In genomic region chr13:72370131-72370530, GRCm38 (mm10) we compare ENCODE assay signal across 17 mouse cellular contexts.
DNase-seq lines count a peak whose midpoint lies in the region; ATAC-seq and TF ChIP-seq lines count a peak whose summit lies in the region.
"Had no signal": no experiment of that assay in that cellular context is flagged by ENCODE, and none has a peak within 500 bp of the region (broad histone marks: within the 10 kb centered on the region; RNA-seq: fewer than 3 reads in every experiment).

No protein-coding gene starts in this region.

- no peak for TF ChIP-seq EP300 in heart, postnatal 0 days (IDR thresholded peaks at IDR 0.05; ENCODE audit: low read depth)
- TF ChIP-seq EP300 in liver, embryonic 14.5 days (IDR thresholded peaks at IDR 0.05; ENCODE audit: low read depth), result no peak

- DNase-seq in heart, postnatal 0 days (ENCODE audit: low spot score), result no peak
- DNase-seq in heart, postnatal 14 days, result no peak
- DNase-seq in liver, embryonic 14.5 days (ENCODE audit: low read depth in 3 of 3, low spot score in 3 of 3), result no peak
- DNase-seq in ES-E14 (ENCODE audit: low read depth, low spot score), result no peak
- DNase-seq in brain, adult 2 months (ENCODE audit: low read depth, low spot score), result peak; percentile 8
- DNase-seq: adrenal gland, postnatal 10 days; gastrocnemius, postnatal 10 days; right cerebral cortex, postnatal 4 days had no signal

- H3K27me3 ChIP-seq in heart, postnatal 0 days (ENCODE audit: control insufficient read depth, insufficient read depth, low read length), result peaks cover 70% of the 10 kb centered on the region
- no peaks in the 10 kb centered on the region for H3K27me3 ChIP-seq in liver, embryonic 14.5 days (ENCODE audit: control insufficient read depth, insufficient read depth, low read length)
- peaks cover 21% of the 10 kb centered on the region; the same call in 1 of the 2 replicates for H3K27me3 ChIP-seq in liver, embryonic 12.5 days (replicated peaks)

- no peak overlapping the region for H3K27ac ChIP-seq in heart, postnatal 0 days (ENCODE audit: low read depth)
- H3K27ac ChIP-seq in liver, embryonic 14.5 days, result no peak overlapping the region
- no peak overlapping the region for H3K27ac ChIP-seq in liver, embryonic 12.5 days
- no peak overlapping the region for H3K27ac ChIP-seq in ES-E14 (ENCODE audit: insufficient read depth, low read depth, low read length, poor library complexity, severe bottlenecking)
- H3K27ac ChIP-seq: embryonic facial prominence, embryonic 15.5 days; forebrain, embryonic 12.5 days; heart, embryonic 15.5 days; hindbrain, embryonic 15.5 days; limb, embryonic 12.5 days; midbrain, embryonic 13.5 days had no signal

- peaks cover 10% of the 10 kb centered on the region for H3K4me1 ChIP-seq in heart, postnatal 0 days (ENCODE audit: control insufficient read depth, insufficient read depth)
- H3K4me1 ChIP-seq in liver, embryonic 14.5 days (replicated peaks; ENCODE audit: control insufficient read depth in 2 of 2, insufficient read depth in 2 of 2, low read length in 1 of 2), result no peaks in the 10 kb centered on the region
- H3K4me1 ChIP-seq in liver, embryonic 12.5 days, result no peaks in the 10 kb centered on the region
- no peaks in the 10 kb centered on the region for H3K4me1 ChIP-seq in ES-E14 (ENCODE audit: control insufficient read depth in 2 of 2, insufficient read depth in 2 of 2, low read length in 2 of 2, poor library complexity in 1 of 2)

- H3K9me3 ChIP-seq in heart, postnatal 0 days (replicated peaks; ENCODE audit: control insufficient read depth, low read length), result no peaks in the 10 kb centered on the region
- no peaks in the 10 kb centered on the region for H3K9me3 ChIP-seq in liver, embryonic 14.5 days (ENCODE audit: control insufficient read depth, low read length)
- no peaks in the 10 kb centered on the region for H3K9me3 ChIP-seq in liver, embryonic 12.5 days (replicated peaks)
- no peaks in the 10 kb centered on the region for H3K9me3 ChIP-seq in ES-E14 (ENCODE audit: control insufficient read depth, insufficient read depth, low read depth, low read length)
- H3K9me3 ChIP-seq: embryonic facial prominence, embryonic 15.5 days; forebrain, embryonic 12.5 days; heart, embryonic 15.5 days; hindbrain, embryonic 15.5 days; limb, embryonic 12.5 days; midbrain, embryonic 13.5 days had no signal

- in situ Hi-C loops in ES-E14 (cut with MboI; ENCODE audit: low sequenced_read_pairs in 2 of 2, unreplicated experiment in 2 of 2), result no loop called here

- intact Hi-C loops in heart, postnatal 14 days (cut with DNase I), result no loop called here

- no peak for ATAC-seq in heart, postnatal 0 days (ENCODE audit: insufficient read depth, low read depth)
- no peak for ATAC-seq in liver, embryonic 14.5 days (ENCODE audit: insufficient read depth)
- no peak for ATAC-seq in liver, embryonic 12.5 days
- no peak for ATAC-seq in monocyte, adult 5-6 weeks (replicated peaks; ENCODE audit: insufficient number of reproducible peaks, low FRiP score, low TSS enrichment, poor library complexity, severe bottlenecking)
- ATAC-seq in CD4-positive, CD25-positive, alpha-beta regulatory T cell, adult 4 months, result no peak
- ATAC-seq: midbrain, embryonic 13.5 days had no signal

- no peak overlapping the region for H3K4me3 ChIP-seq in heart, postnatal 0 days (ENCODE audit: low read depth, low read length)
- H3K4me3 ChIP-seq in liver, embryonic 14.5 days (ENCODE audit: insufficient read depth in 1 of 2, low read depth in 2 of 2, low read length in 2 of 2), result no peak overlapping the region
- H3K4me3 ChIP-seq in liver, embryonic 12.5 days, result no peak overlapping the region
- no peak overlapping the region for H3K4me3 ChIP-seq in ES-E14 (ENCODE audit: insufficient read depth in 1 of 2, low read depth in 1 of 2, low read length in 2 of 2, poor library complexity in 1 of 2, severe bottlenecking in 1 of 2)
- H3K4me3 ChIP-seq: embryonic facial prominence, embryonic 15.5 days; forebrain, embryonic 12.5 days; heart, embryonic 15.5 days; hindbrain, embryonic 15.5 days; limb, embryonic 12.5 days; midbrain, embryonic 13.5 days had no signal

- TF ChIP-seq CTCF in heart, postnatal 0 days (IDR thresholded peaks at IDR 0.05; ENCODE audit: low read depth), result peak; percentile 41
- TF ChIP-seq CTCF in liver, embryonic 14.5 days (IDR thresholded peaks at IDR 0.05; ENCODE audit: low read depth), result 0 out of 2 replicates have a peak, but pooled peaks have one; percentile 28

- H3K4me2 ChIP-seq in heart, postnatal 0 days (ENCODE audit: low read depth, low read length), result no peak overlapping the region
- no peak overlapping the region for H3K4me2 ChIP-seq in liver, embryonic 14.5 days (ENCODE audit: low read depth)
- no peak overlapping the region for H3K4me2 ChIP-seq in liver, embryonic 12.5 days
- H3K4me2 ChIP-seq: embryonic facial prominence, embryonic 15.5 days; forebrain, embryonic 12.5 days; heart, embryonic 15.5 days; hindbrain, embryonic 15.5 days; limb, embryonic 12.5 days; midbrain, embryonic 13.5 days had no signal

- 87% methylated on average over 1 of the region's 1 CpGs for WGBS in heart, postnatal 0 days
- WGBS in liver, embryonic 14.5 days (ENCODE audit: insufficient replicate concordance), result 61% methylated on average over 1 of the region's 1 CpGs
- 67% methylated on average over 1 of the region's 1 CpGs for WGBS in liver, embryonic 12.5 days (ENCODE audit: insufficient replicate concordance)

- H3K9ac ChIP-seq in heart, postnatal 0 days (replicated peaks; ENCODE audit: low read depth, low read length), result no peak overlapping the region
- no peak overlapping the region for H3K9ac ChIP-seq in liver, embryonic 14.5 days (replicated peaks)
- no peak overlapping the region for H3K9ac ChIP-seq in liver, embryonic 12.5 days
- H3K9ac ChIP-seq in ES-E14 (ENCODE audit: insufficient read depth, low read depth, low read length, poor library complexity, severe bottlenecking), result no peak overlapping the region
- H3K9ac ChIP-seq: embryonic facial prominence, embryonic 15.5 days; forebrain, embryonic 12.5 days; heart, embryonic 15.5 days; hindbrain, embryonic 15.5 days; limb, embryonic 12.5 days; midbrain, embryonic 13.5 days had no signal

- no peaks in the 10 kb centered on the region for H3K36me3 ChIP-seq in heart, postnatal 0 days (replicated peaks; ENCODE audit: control insufficient read depth, insufficient read depth, low read length)
- no peaks in the 10 kb centered on the region for H3K36me3 ChIP-seq in liver, embryonic 14.5 days (replicated peaks; ENCODE audit: control insufficient read depth, insufficient read depth, low read depth)
- no peaks in the 10 kb centered on the region for H3K36me3 ChIP-seq in liver, embryonic 12.5 days
- no peaks in the 10 kb centered on the region for H3K36me3 ChIP-seq in ES-E14 (ENCODE audit: control insufficient read depth, insufficient read depth, low read length, poor library complexity, severe bottlenecking)
- H3K36me3 ChIP-seq: embryonic facial prominence, embryonic 15.5 days; forebrain, embryonic 12.5 days; heart, embryonic 15.5 days; hindbrain, embryonic 15.5 days; limb, embryonic 12.5 days; midbrain, embryonic 13.5 days had no signal

TF ChIP-seq in ES-E14, 5 proteins besides CTCF, POLR2A, EP300 and RAD21:
- TF ChIP-seq HCFC1 (IDR thresholded peaks at IDR 0.05; ENCODE audit: borderline replicate concordance, insufficient read depth, low read length) (no peak), ZC3H11A (IDR thresholded peaks at IDR 0.05; ENCODE audit: borderline replicate concordance, low read depth, low read length) (0 out of 2 replicates have a peak, but pooled peaks have one; percentile 30), MAFK (IDR thresholded peaks at IDR 0.05; ENCODE audit: insufficient read depth, low read depth, low read length) (no peak), ZNF384 (IDR thresholded peaks at IDR 0.05; ENCODE audit: low read depth, low read length) (no peak)
